Mouse (Mus musculus): Measurements from ENCODE around the gene Vmn1r44.
"Not testable (repeated sequence)": the region's sequence is repeated elsewhere in the genome, so short reads cannot be mapped to it uniquely, and the experiment has no call there.

The Vmn1r44 gene

GRCm38 (mm10) chr6:89883360-89883759, at the start of gene Vmn1r44:
TSS of gene Vmn1r44 (plus strand) at chr6:89883660.
- no peak for DNase-seq (ENCODE audit: extremely low read depth, low read depth)

- no peak for DNase-seq (ENCODE audit: extremely low read depth, low read depth)
Observed at GRCm38 (mm10) chr6:89857552-89857951, 25.9 kb upstream of the Vmn1r44 start.

- DNase-seq (ENCODE audit: extremely low read depth, low read depth), result no peak
Observed at GRCm38 (mm10) chr6:89859839-89860238, 23.6 kb upstream of the Vmn1r44 start.

GRCm38 (mm10) chr6:89863792-89864191, 19.7 kb upstream of the Vmn1r44 start:
- DNase-seq (ENCODE audit: extremely low read depth, low read depth), result no peak

- no peak for DNase-seq (ENCODE audit: extremely low read depth, low read depth)
Observed at GRCm38 (mm10) chr6:89867276-89867675, 16.2 kb upstream of the Vmn1r44 start.

GRCm38 (mm10) chr6:89867976-89868375, 15.5 kb upstream of the Vmn1r44 start:
- no peak for DNase-seq (ENCODE audit: extremely low read depth, low read depth)

- not testable (repeated sequence) for DNase-seq (ENCODE audit: extremely low read depth, low read depth)
Observed at GRCm38 (mm10) chr6:89876313-89876712, 7.1 kb upstream of the Vmn1r44 start, which contains the start of the genes Vmn1r42 and Vmn1r43. TSS of gene Vmn1r42 (minus strand) at chr6:89876413. TSS of gene Vmn1r43 (minus strand) at chr6:89876413.

GRCm38 (mm10) chr6:89876963-89877362, 6.5 kb upstream of the Vmn1r44 start:
- no peak for DNase-seq (ENCODE audit: extremely low read depth, low read depth)

GRCm38 (mm10) chr6:89880867-89881266, 2.6 kb upstream of the Vmn1r44 start:
- no peak for DNase-seq (ENCODE audit: extremely low read depth, low read depth)

- DNase-seq (ENCODE audit: extremely low read depth, low read depth), result no peak
Observed at GRCm38 (mm10) chr6:89883812-89884211, 352 bp downstream of the Vmn1r44 start.

GRCm38 (mm10) chr6:89940498-89940897, 57.0 kb downstream of the Vmn1r44 start, which contains the start of gene Vmn1r45:
TSS of gene Vmn1r45 (minus strand) at chr6:89940598.
- not testable (repeated sequence) for DNase-seq (ENCODE audit: extremely low read depth, low read depth)

GRCm38 (mm10) chr6:89940926-89941325, 57.5 kb downstream of the Vmn1r44 start:
- DNase-seq (ENCODE audit: extremely low read depth, low read depth), result no peak

All from MEL-GATA-1-ER (cell line).